Mouse (Mus musculus): ENCODE data around the gene Pde1a.

Gene Pde1a

GRCm38 (mm10) chr2:80128861-80129698, at the start of gene Pde1a:
Gene Pde1a (minus strand): TSS chr2:80129458.
- no peak for DNase-seq (ENCODE audit: low spot score)

GRCm38 (mm10) chr2:80178608-80179280, 49.5 kb upstream of the Pde1a start:
- DNase-seq (ENCODE audit: low spot score): no peak

GRCm38 (mm10) chr2:80178154-80178553, 48.9 kb upstream of the Pde1a start:
- DNase-seq (ENCODE audit: low spot score): no peak

GRCm38 (mm10) chr2:80168103-80168502, 38.8 kb upstream of the Pde1a start:
- no peak for DNase-seq (ENCODE audit: low spot score)

GRCm38 (mm10) chr2:80158784-80159183, 29.5 kb upstream of the Pde1a start:
- DNase-seq (ENCODE audit: low spot score): no peak

- no peak for DNase-seq (ENCODE audit: low spot score)
Observed at GRCm38 (mm10) chr2:80158196-80158595, 28.9 kb upstream of the Pde1a start.

- no peak for DNase-seq (ENCODE audit: low spot score)
Observed at GRCm38 (mm10) chr2:80150019-80150418, 20.8 kb upstream of the Pde1a start.

GRCm38 (mm10) chr2:80149332-80149731, 20.1 kb upstream of the Pde1a start:
- DNase-seq (ENCODE audit: low spot score): no peak

- no peak for DNase-seq (ENCODE audit: low spot score)
Observed at GRCm38 (mm10) chr2:80135076-80135475, 5.8 kb upstream of the Pde1a start.

GRCm38 (mm10) chr2:80132677-80133076, 3.4 kb upstream of the Pde1a start:
- no peak for DNase-seq (ENCODE audit: low spot score)

- no peak for DNase-seq (ENCODE audit: low spot score)
Observed at GRCm38 (mm10) chr2:80126663-80127062, 2.6 kb downstream of the Pde1a start.

GRCm38 (mm10) chr2:80086891-80087290, 42.4 kb downstream of the Pde1a start:
- DNase-seq (ENCODE audit: low spot score): no peak

- DNase-seq (ENCODE audit: low spot score): no peak
Observed at GRCm38 (mm10) chr2:80080090-80080821, 49.0 kb downstream of the Pde1a start.

GRCm38 (mm10) chr2:80079618-80080017, 49.6 kb downstream of the Pde1a start:
- DNase-seq (ENCODE audit: low spot score): no peak

GRCm38 (mm10) chr2:80076323-80076722, 52.9 kb downstream of the Pde1a start:
- no peak for DNase-seq (ENCODE audit: low spot score)

- no peak for DNase-seq (ENCODE audit: low spot score)
Observed at GRCm38 (mm10) chr2:80074531-80074930, 54.7 kb downstream of the Pde1a start.

GRCm38 (mm10) chr2:80074046-80074445, 55.2 kb downstream of the Pde1a start:
- no peak for DNase-seq (ENCODE audit: low spot score)

- no peak for DNase-seq (ENCODE audit: low spot score)
Observed at GRCm38 (mm10) chr2:80073426-80073825, 55.8 kb downstream of the Pde1a start.

- no peak for DNase-seq (ENCODE audit: low spot score)
Observed at GRCm38 (mm10) chr2:80069745-80070144, 59.5 kb downstream of the Pde1a start.

- no peak for DNase-seq (ENCODE audit: low spot score)
Observed at GRCm38 (mm10) chr2:80066449-80066848, 62.8 kb downstream of the Pde1a start.

GRCm38 (mm10) chr2:80056062-80056461, 73.2 kb downstream of the Pde1a start:
- DNase-seq (ENCODE audit: low spot score): no peak

GRCm38 (mm10) chr2:80054042-80054441, 75.2 kb downstream of the Pde1a start:
- no peak for DNase-seq (ENCODE audit: low spot score)

Measured in ovary, postnatal 14 days (tissue).